Mouse (Mus musculus): ENCODE measurements around the gene Egfem1. TPM values are rescaled to one million over a fixed set of nuclear protein-coding genes. Genes with fewer than 3 reads are reported as not detected.

Gene Egfem1
- polyA plus RNA-seq, 1 experiment from 2014 or later: 1.3 TPM

GRCm38 (mm10) chr3:29202536-29202935 is 120.7 kb downstream of the Egfem1 start:
- DNase-seq (ENCODE audit: low spot score): no peak
- no peak for ATAC-seq (ENCODE audit: low read depth)
- Histone ChIP-seq H3K4me3 (ENCODE audit: low read depth, low read length) (no peak overlapping the region), H3K9ac (ENCODE audit: low read depth, low read length) (no peak overlapping the region), H3K9me3 (ENCODE audit: control insufficient read depth, low read length) (no peaks in the 10 kb centered on the region), H3K27me3 (replicated peaks; ENCODE audit: control insufficient read depth, insufficient read depth, low read length) (no peaks in the 10 kb centered on the region), H3K27ac (replicated peaks; ENCODE audit: low read depth, low read length) (no peak overlapping the region), H3K4me2 (ENCODE audit: low read depth, low read length) (no peak overlapping the region), H3K4me1 (ENCODE audit: control insufficient read depth, insufficient read depth, low read length) (no peaks in the 10 kb centered on the region), H3K36me3 (ENCODE audit: control insufficient read depth, insufficient read depth, low read length) (no peaks in the 10 kb centered on the region)
- 88% methylated on average over 6 of the region's 6 CpGs for WGBS

GRCm38 (mm10) chr3:29222414-29222813 is 140.6 kb downstream of the Egfem1 start:
- Histone ChIP-seq H3K4me1 (ENCODE audit: control insufficient read depth, insufficient read depth, low read length) (no peaks in the 10 kb centered on the region), H3K4me2 (ENCODE audit: low read depth, low read length) (no peak overlapping the region), H3K9ac (ENCODE audit: low read depth, low read length) (no peak overlapping the region), H3K36me3 (ENCODE audit: control insufficient read depth, insufficient read depth, low read length) (no peaks in the 10 kb centered on the region), H3K4me3 (ENCODE audit: low read depth, low read length) (no peak overlapping the region), H3K9me3 (ENCODE audit: control insufficient read depth, low read length) (no peaks in the 10 kb centered on the region), H3K27me3 (replicated peaks; ENCODE audit: control insufficient read depth, insufficient read depth, low read length) (no peaks in the 10 kb centered on the region), H3K27ac (replicated peaks; ENCODE audit: low read depth, low read length) (no peak overlapping the region)
- ATAC-seq (ENCODE audit: low read depth) (no peak), DNase-seq (ENCODE audit: low spot score) (no peak)
- WGBS: 81% methylated on average over 2 of the region's 2 CpGs

GRCm38 (mm10) chr3:29229712-29230111 is 147.9 kb downstream of the Egfem1 start:
- Histone ChIP-seq H3K4me3 (ENCODE audit: low read depth, low read length) (no peak overlapping the region), H3K9ac (ENCODE audit: low read depth, low read length) (no peak overlapping the region), H3K4me2 (ENCODE audit: low read depth, low read length) (no peak overlapping the region), H3K27me3 (replicated peaks; ENCODE audit: control insufficient read depth, insufficient read depth, low read length) (no peaks in the 10 kb centered on the region), H3K36me3 (ENCODE audit: control insufficient read depth, insufficient read depth, low read length) (no peaks in the 10 kb centered on the region), H3K27ac (replicated peaks; ENCODE audit: low read depth, low read length) (no peak overlapping the region), H3K4me1 (ENCODE audit: control insufficient read depth, insufficient read depth, low read length) (no peaks in the 10 kb centered on the region), H3K9me3 (ENCODE audit: control insufficient read depth, low read length) (no peaks in the 10 kb centered on the region)
- ATAC-seq (ENCODE audit: low read depth): no peak
- DNase-seq (ENCODE audit: low spot score): no peak
- 61% methylated on average over 2 of the region's 2 CpGs for WGBS

GRCm38 (mm10) chr3:29235477-29235876 is 153.7 kb downstream of the Egfem1 start:
- H3K4me2 ChIP-seq (ENCODE audit: low read depth, low read length): no peak overlapping the region
- no peaks in the 10 kb centered on the region for H3K4me1 ChIP-seq (ENCODE audit: control insufficient read depth, insufficient read depth, low read length)
- no peak for ATAC-seq (ENCODE audit: low read depth)
- H3K4me3 ChIP-seq (ENCODE audit: low read depth, low read length): no peak overlapping the region
- WGBS: 52% methylated on average over 4 of the region's 4 CpGs
- DNase-seq (ENCODE audit: low spot score): no peak
- no peak overlapping the region for H3K9ac ChIP-seq (ENCODE audit: low read depth, low read length)
- no peaks in the 10 kb centered on the region for H3K9me3 ChIP-seq (ENCODE audit: control insufficient read depth, low read length)
- H3K27me3 ChIP-seq (replicated peaks; ENCODE audit: control insufficient read depth, insufficient read depth, low read length): no peaks in the 10 kb centered on the region
- H3K36me3 ChIP-seq (ENCODE audit: control insufficient read depth, insufficient read depth, low read length): no peaks in the 10 kb centered on the region
- H3K27ac ChIP-seq (replicated peaks; ENCODE audit: low read depth, low read length): no peak overlapping the region

- H3K27ac ChIP-seq (replicated peaks; ENCODE audit: low read depth, low read length): no peak overlapping the region
- H3K4me1 ChIP-seq (ENCODE audit: control insufficient read depth, insufficient read depth, low read length): no peaks in the 10 kb centered on the region
- DNase-seq (ENCODE audit: low spot score) (no peak), ATAC-seq (ENCODE audit: low read depth) (no peak)
- H3K27me3 ChIP-seq (replicated peaks; ENCODE audit: control insufficient read depth, insufficient read depth, low read length): no peaks in the 10 kb centered on the region
- no peak overlapping the region for H3K4me2 ChIP-seq (ENCODE audit: low read depth, low read length)
- no peak overlapping the region for H3K9ac ChIP-seq (ENCODE audit: low read depth, low read length)
- 68% methylated on average over 5 of the region's 5 CpGs for WGBS
- no peaks in the 10 kb centered on the region for H3K9me3 ChIP-seq (ENCODE audit: control insufficient read depth, low read length)
- no peaks in the 10 kb centered on the region for H3K36me3 ChIP-seq (ENCODE audit: control insufficient read depth, insufficient read depth, low read length)
- H3K4me3 ChIP-seq (ENCODE audit: low read depth, low read length): no peak overlapping the region
These were observed 154.7 kb downstream of the Egfem1 start for GRCm38 (mm10) chr3:29236517-29236916.

- no peak overlapping the region for H3K4me3 ChIP-seq (ENCODE audit: low read depth, low read length)
- no peaks in the 10 kb centered on the region for H3K36me3 ChIP-seq (ENCODE audit: control insufficient read depth, insufficient read depth, low read length)
- H3K27ac ChIP-seq (replicated peaks; ENCODE audit: low read depth, low read length): no peak overlapping the region
- H3K27me3 ChIP-seq (replicated peaks; ENCODE audit: control insufficient read depth, insufficient read depth, low read length): no peaks in the 10 kb centered on the region
- H3K9ac ChIP-seq (ENCODE audit: low read depth, low read length): no peak overlapping the region
- no peak overlapping the region for H3K4me2 ChIP-seq (ENCODE audit: low read depth, low read length)
- 14% methylated on average over 3 of the region's 3 CpGs for WGBS
- H3K4me1 ChIP-seq (ENCODE audit: control insufficient read depth, insufficient read depth, low read length): no peaks in the 10 kb centered on the region
- no peaks in the 10 kb centered on the region for H3K9me3 ChIP-seq (ENCODE audit: control insufficient read depth, low read length)
- DNase-seq (ENCODE audit: low spot score): no peak
- no peak for ATAC-seq (ENCODE audit: low read depth)
These were observed 161.8 kb downstream of the Egfem1 start for GRCm38 (mm10) chr3:29243600-29243999.

DNA sequence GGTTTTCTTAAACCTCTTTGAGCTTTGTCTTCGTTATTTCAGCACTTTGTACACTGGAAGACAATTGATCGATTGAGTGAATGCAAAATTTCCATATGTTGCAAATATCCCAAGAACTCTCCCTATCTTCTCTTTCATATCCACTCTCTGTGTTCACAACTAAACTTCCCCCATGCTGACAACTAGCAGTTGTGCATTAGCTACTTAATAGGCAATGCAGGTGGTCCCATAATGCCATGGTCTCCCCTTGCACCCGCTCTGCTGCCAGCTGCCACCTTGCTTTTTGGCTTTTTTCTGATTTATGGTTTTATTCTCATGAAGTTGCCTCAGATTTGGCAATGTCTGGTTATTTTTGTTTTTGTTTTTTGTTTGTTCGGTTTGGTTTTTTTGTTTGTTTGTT is 209.8 kb downstream of the Egfem1 start:
- no peak overlapping the region for H3K4me3 ChIP-seq (ENCODE audit: low read depth, low read length)
- H3K4me2 ChIP-seq (ENCODE audit: low read depth, low read length): no peak overlapping the region
- no peak overlapping the region for H3K27ac ChIP-seq (replicated peaks; ENCODE audit: low read depth, low read length)
- no peak overlapping the region for H3K9ac ChIP-seq (ENCODE audit: low read depth, low read length)
- no peak for ATAC-seq (ENCODE audit: low read depth)
- H3K4me1 ChIP-seq (ENCODE audit: control insufficient read depth, insufficient read depth, low read length): no peaks in the 10 kb centered on the region
- DNase-seq (ENCODE audit: low spot score): no peak
- no peaks in the 10 kb centered on the region for H3K9me3 ChIP-seq (ENCODE audit: control insufficient read depth, low read length)
- no peaks in the 10 kb centered on the region for H3K36me3 ChIP-seq (ENCODE audit: control insufficient read depth, insufficient read depth, low read length)
- 89% methylated on average over 4 of the region's 4 CpGs for WGBS
- no peaks in the 10 kb centered on the region for H3K27me3 ChIP-seq (replicated peaks; ENCODE audit: control insufficient read depth, insufficient read depth, low read length)

DNA sequence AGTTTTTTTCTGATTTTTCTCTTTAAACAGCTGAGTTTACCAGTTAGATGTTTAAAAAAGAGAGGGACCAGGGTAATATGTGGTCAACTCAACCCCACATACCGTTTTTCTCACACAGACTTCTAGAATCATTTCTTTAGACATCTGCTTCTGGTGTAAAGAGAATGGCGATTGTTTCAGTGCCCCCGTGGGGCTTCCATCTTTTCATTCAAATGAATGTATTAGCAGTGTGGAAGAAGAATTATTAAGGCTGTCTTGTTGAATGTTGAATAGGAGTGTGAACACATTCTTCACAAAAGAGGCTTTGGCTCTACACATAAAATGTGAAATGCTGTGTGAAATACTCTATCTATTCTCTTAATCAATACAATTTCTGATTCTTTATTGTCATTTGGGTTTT is 210.4 kb downstream of the Egfem1 start:
- ATAC-seq (ENCODE audit: low read depth) (no peak), DNase-seq (ENCODE audit: low spot score) (no peak)
- no peaks in the 10 kb centered on the region for H3K36me3 ChIP-seq (ENCODE audit: control insufficient read depth, insufficient read depth, low read length)
- no peaks in the 10 kb centered on the region for H3K9me3 ChIP-seq (ENCODE audit: control insufficient read depth, low read length)
- H3K27ac ChIP-seq (replicated peaks; ENCODE audit: low read depth, low read length): no peak overlapping the region
- 71% methylated on average over 3 of the region's 3 CpGs for WGBS
- H3K27me3 ChIP-seq (replicated peaks; ENCODE audit: control insufficient read depth, insufficient read depth, low read length): no peaks in the 10 kb centered on the region
- no peak overlapping the region for H3K4me3 ChIP-seq (ENCODE audit: low read depth, low read length)
- no peaks in the 10 kb centered on the region for H3K4me1 ChIP-seq (ENCODE audit: control insufficient read depth, insufficient read depth, low read length)
- H3K9ac ChIP-seq (ENCODE audit: low read depth, low read length): no peak overlapping the region
- H3K4me2 ChIP-seq (ENCODE audit: low read depth, low read length): no peak overlapping the region

- no peak overlapping the region for H3K9ac ChIP-seq (ENCODE audit: low read depth, low read length)
- DNase-seq (ENCODE audit: low spot score): no peak
- no peaks in the 10 kb centered on the region for H3K36me3 ChIP-seq (ENCODE audit: control insufficient read depth, insufficient read depth, low read length)
- H3K9me3 ChIP-seq (ENCODE audit: control insufficient read depth, low read length): no peaks in the 10 kb centered on the region
- H3K4me1 ChIP-seq (ENCODE audit: control insufficient read depth, insufficient read depth, low read length): no peaks in the 10 kb centered on the region
- no peak for ATAC-seq (ENCODE audit: low read depth)
- H3K27me3 ChIP-seq (replicated peaks; ENCODE audit: control insufficient read depth, insufficient read depth, low read length): no peaks in the 10 kb centered on the region
- H3K4me2 ChIP-seq (ENCODE audit: low read depth, low read length): no peak overlapping the region
- no peak overlapping the region for H3K4me3 ChIP-seq (ENCODE audit: low read depth, low read length)
- 70% methylated on average over 4 of the region's 4 CpGs for WGBS
- no peak overlapping the region for H3K27ac ChIP-seq (replicated peaks; ENCODE audit: low read depth, low read length)
These were observed 211.4 kb downstream of the Egfem1 start for GRCm38 (mm10) chr3:29293230-29293629.

Data from embryonic facial prominence, embryonic 14.5 days (tissue).